Mouse (Mus musculus): ENCODE measurements around the gene Rps17. TPM values are rescaled to one million over a fixed set of nuclear protein-coding genes. Genes with fewer than 3 reads are reported as not detected.

Gene Rps17
- total RNA-seq, 1 experiment from 2014 or later, result 1,002 TPM

Other genes with a start within 250 kb of the Rps17 start
- gene Slc28a1, start 230.5 kb downstream of the Rps17 start, total RNA-seq (2017), result not detected in 2 replicates
- 9.5 and 9.8 TPM in 2 replicates for gene Pde8a, start 131.7 kb downstream of the Rps17 start, total RNA-seq (2017)
- 0.25 TPM in 1 of 2 replicates, not detected in the other for gene Cpeb1, start 110.2 kb upstream of the Rps17 start, total RNA-seq (2017)
- not detected in 2 replicates for gene Ap3b2, start 148.7 kb upstream of the Rps17 start, total RNA-seq (2017)
- gene BC048679, start 153.0 kb upstream of the Rps17 start, total RNA-seq (2017), result not detected in 2 replicates
- gene Fsd2, start 221.7 kb upstream of the Rps17 start, total RNA-seq (2017), result 0.25 and 0.35 TPM in 2 replicates
- gene Whamm, start 226.0 kb upstream of the Rps17 start, total RNA-seq (2017), result 36.2 and 44.9 TPM in 2 replicates